Mouse (Mus musculus) thymus, adult 2 months (tissue): ENCODE measurements around the gene Fosl1. TPM values are rescaled to one million over a fixed set of nuclear protein-coding genes. Genes with fewer than 3 reads are reported as not detected.

Source experiments
- DNase-seq: peaks from one replicate; pipeline ENCODE4 v3.0.0; 2021
- H3K27ac ChIP-seq: fragments of 200-500 bp; 2 replicates; pipeline ENCODE4 v1.5.1; 2012; ENCODE audit warnings: low read length, control low read depth; ENCODE audit not compliant: control insufficient read depth, insufficient read depth
- H3K27me3 ChIP-seq: fragments of 200-500 bp; 2 replicates; pipeline ENCODE4 v1.6.1; 2012; ENCODE audit warnings: mild to moderate bottlenecking, low read length, moderate library complexity, mixed read lengths; ENCODE audit not compliant: control insufficient read depth, insufficient read depth
- H3K36me3 ChIP-seq: fragments of 200-500 bp; 2 replicates; pipeline ENCODE4 v1.6.1; 2012; ENCODE audit warnings: mild to moderate bottlenecking, low read length, moderate library complexity; ENCODE audit not compliant: control insufficient read depth, insufficient read depth
- H3K4me1 ChIP-seq: fragments of 200-500 bp; replicated peaks from 2 replicates; pipeline ENCODE4 v1.6.1; 2012; ENCODE audit warnings: low read length; ENCODE audit not compliant: control insufficient read depth, insufficient read depth
- H3K4me3 ChIP-seq: fragments of 200-500 bp; 2 replicates; pipeline ENCODE4 v1.5.1; 2012; ENCODE audit warnings: mild to moderate bottlenecking, low read length, control low read depth, moderate library complexity; ENCODE audit not compliant: control insufficient read depth, insufficient read depth
- CTCF ChIP-seq: fragments of 200-500 bp; IDR thresholded peaks from 2 replicates; pipeline ENCODE4 v1.5.1; 2012; ENCODE audit warnings: mild to moderate bottlenecking, control low read depth, low read length, moderate library complexity, borderline replicate concordance; ENCODE audit not compliant: control insufficient read depth, poor library complexity, insufficient read depth; ENCODE audit errors: extremely low read depth
- POLR2A ChIP-seq: fragments of 200-500 bp; IDR thresholded peaks from 2 replicates; pipeline ENCODE4 v1.6.1; 2012; ENCODE audit warnings: mild to moderate bottlenecking, low read length, control low read depth, moderate library complexity; ENCODE audit not compliant: control insufficient read depth, poor library complexity, insufficient read depth; ENCODE audit errors: extremely low read depth
- WGBS: fragments of 180-500 bp; shearing (Covaris S2); methylation state at CpG from one replicate; pipeline ENCODE4 v1.1.7; 2018; 5-methylcytosine and 5-hydroxymethylcytosine counted together
- polyA plus RNA-seq: library from polyadenylated mRNA; depleted of rRNA; stranded (reverse); fragments of >200 nt; gene quantifications from 2 replicates; pipeline ENCODE4 v1.2.3, GENCODE M21; 2012

Fosl1 gene
- polyA plus RNA-seq, 1 experiment, result 0.16 TPM

GRCm38 (mm10) chr19:5455037-5455436 lies 7.7 kb downstream of the Fosl1 start:
- Histone ChIP-seq H3K27ac (no peak overlapping the region), H3K4me1 (peaks cover 21% of the 10 kb centered on the region), H3K27me3 (no peaks in the 10 kb centered on the region), H3K36me3 (no peaks in the 10 kb centered on the region), H3K4me3 (no peak overlapping the region)
- WGBS, result 96% methylated on average over 12 of the region's 12 CpGs
- TF ChIP-seq POLR2A, result no peak
- no peak for DNase-seq

DNA sequence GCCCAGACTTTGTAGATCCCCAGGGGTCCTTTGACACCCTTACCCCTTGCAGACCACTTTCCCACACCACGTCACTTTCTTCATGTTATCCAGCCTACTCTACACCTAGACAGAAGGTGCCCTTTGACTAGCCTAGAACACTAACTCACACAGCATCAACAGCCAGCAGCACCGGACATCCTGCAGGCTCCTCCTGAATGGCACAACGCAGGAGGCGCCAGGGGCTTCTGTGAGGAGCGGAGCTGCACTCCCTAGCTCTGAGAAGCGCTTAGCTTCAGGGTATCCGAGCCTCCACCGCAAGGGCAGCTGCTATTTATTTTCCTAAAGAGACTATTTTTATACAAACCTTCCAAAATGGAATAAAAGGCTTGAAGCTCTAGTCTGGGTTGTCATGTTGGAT lies 8.2 kb downstream of the Fosl1 start:
- Histone ChIP-seq H3K27me3 (no peaks in the 10 kb centered on the region), H3K36me3 (no peaks in the 10 kb centered on the region), H3K27ac (no peak overlapping the region), H3K4me1 (peaks cover 21% of the 10 kb centered on the region), H3K4me3 (no peak overlapping the region)
- no peak for DNase-seq
- TF ChIP-seq CTCF (no peak), POLR2A (no peak)
- WGBS, result 88% methylated on average over 8 of the region's 8 CpGs

DNA sequence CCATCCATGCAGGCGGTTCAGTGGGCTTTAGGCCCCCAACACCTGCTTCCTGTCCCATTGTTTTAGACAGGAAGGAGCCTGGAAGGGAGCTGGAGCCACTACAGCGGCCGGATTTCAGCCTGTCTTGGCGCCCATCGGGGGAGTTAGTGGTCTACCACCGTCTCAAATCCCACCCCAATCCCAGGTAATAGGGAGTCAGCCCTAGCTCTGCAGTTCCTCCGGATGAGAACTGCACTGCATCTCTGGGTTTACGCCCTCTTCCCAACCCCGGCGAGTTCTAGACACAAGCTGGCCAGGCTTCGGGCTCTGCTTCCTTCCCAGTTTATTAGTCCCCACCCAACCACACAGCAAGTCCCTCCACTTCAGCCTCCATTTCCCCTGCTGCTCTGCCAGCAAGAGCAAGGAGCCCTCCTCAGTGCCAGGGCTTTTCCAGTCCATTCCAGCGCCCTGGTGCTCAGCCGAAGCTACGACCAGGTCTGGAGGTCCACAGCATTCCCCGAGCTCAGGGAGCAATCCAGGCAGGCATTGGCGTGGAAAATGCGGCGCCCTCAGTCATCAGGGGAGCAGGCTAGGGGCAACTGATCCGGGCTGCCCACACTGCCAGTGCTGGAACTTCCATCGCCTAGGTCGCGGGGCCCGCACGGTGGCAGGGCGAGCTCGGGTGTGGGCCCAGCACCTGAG lies 9.0 kb downstream of the Fosl1 start:
- WGBS, result 2% methylated on average over 26 of the region's 26 CpGs

DNA sequence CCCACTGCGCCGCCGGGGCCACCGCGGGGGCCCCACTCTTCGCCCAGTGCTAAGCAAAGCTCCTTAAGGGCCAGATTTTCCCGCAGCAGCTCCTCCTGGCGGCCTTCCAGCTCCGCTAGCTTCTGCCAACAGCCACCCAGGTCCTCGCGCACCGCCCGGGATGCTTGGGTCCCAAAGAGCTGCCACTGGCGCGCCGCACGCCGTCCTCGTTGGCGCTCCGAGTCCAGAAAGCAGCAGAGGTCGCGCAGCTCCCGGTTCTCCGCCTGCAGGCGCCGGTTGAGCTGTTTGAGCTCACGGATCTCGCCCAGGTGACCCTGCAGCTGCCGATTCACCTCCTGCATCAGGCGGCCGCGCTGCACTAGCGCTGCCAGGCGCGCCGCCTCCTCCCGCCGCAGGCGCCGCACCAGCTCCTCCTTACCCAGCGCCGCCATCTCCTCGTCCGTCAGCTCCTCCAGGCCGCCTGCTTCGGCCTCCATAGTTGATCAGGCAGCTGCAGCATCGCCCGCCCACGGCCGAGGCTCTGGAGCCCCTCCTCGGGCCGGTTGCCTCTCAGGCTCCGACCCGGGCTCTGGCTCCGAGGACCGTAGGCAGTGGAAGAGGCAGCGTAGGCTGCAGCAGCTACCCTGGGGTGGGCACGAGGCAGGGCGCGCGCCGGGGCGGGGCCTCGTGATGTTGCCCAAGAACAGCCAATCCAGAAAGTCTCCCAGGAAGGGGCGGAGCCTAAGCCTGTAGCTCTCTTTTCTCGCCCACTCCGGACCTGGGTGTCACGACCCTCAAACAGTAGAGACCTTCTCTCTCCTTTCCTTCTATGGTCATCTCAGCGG lies 9.8 kb downstream of the Fosl1 start:
- Histone ChIP-seq H3K4me1 (peaks cover 25% of the 10 kb centered on the region), H3K4me3 (peak overlapping the region; percentile 67), H3K27ac (peak overlapping the region; percentile 29; the same call in 1 of the 2 replicates), H3K36me3 (no peaks in the 10 kb centered on the region), H3K27me3 (no peaks in the 10 kb centered on the region)
- peak; percentile 94 for TF ChIP-seq POLR2A
- 0 out of 2 replicates have a peak, but pooled peaks have one; percentile 31 for TF ChIP-seq CTCF
- DNase-seq, result peak; percentile 97
- WGBS, result under 1% methylated on average over 70 of the region's 70 CpGs

More for the DNA sequence above, 9.0 kb downstream of the Fosl1 start:
- H3K36me3 ChIP-seq, result no peaks in the 10 kb centered on the region
- H3K27me3 ChIP-seq, result no peaks in the 10 kb centered on the region
- H3K4me1 ChIP-seq, result peaks cover 25% of the 10 kb centered on the region
- TF ChIP-seq CTCF (no peak), POLR2A (no peak)
- no peak for DNase-seq
- peak overlapping the region; percentile 67 for H3K4me3 ChIP-seq
- H3K27ac ChIP-seq, result no peak overlapping the region

- TF ChIP-seq POLR2A (no peak), CTCF (no peak)
- 15% methylated on average over 14 of the region's 14 CpGs for WGBS
- peak within 1 kb of the TSS; percentile 29; the same call in 1 of the 2 replicates for H3K27ac ChIP-seq
These were observed 10.5 kb downstream of the Fosl1 start, which contains the start of gene Ccdc85b for GRCm38 (mm10) chr19:5457746-5458442. Ccdc85b (minus strand) TSS chr19:5457894.

GRCm38 (mm10) chr19:5459019-5459418 lies 11.7 kb downstream of the Fosl1 start:
- TF ChIP-seq CTCF (no peak), POLR2A (no peak)
- no peak overlapping the region for H3K4me3 ChIP-seq
- no peak for DNase-seq
- H3K36me3 ChIP-seq, result no peaks in the 10 kb centered on the region
- no peaks in the 10 kb centered on the region for H3K27me3 ChIP-seq
- no peak overlapping the region for H3K27ac ChIP-seq
- WGBS, result 88% methylated on average over 7 of the region's 7 CpGs
- H3K4me1 ChIP-seq, result peaks cover 25% of the 10 kb centered on the region

More at GRCm38 (mm10) chr19:5457746-5458442, 10.5 kb downstream of the Fosl1 start, which contains the start of gene Ccdc85b:
- no peak for DNase-seq
- peak within 1 kb of the TSS; percentile 67 for H3K4me3 ChIP-seq
- peaks cover 25% of the 10 kb centered on the region for H3K4me1 ChIP-seq
- H3K27me3 ChIP-seq, result no peaks in the 10 kb centered on the region
- no peaks in the 10 kb centered on the region for H3K36me3 ChIP-seq
